Mouse (Mus musculus) neural tube, embryonic 12.5 days (tissue): ENCODE measurements around the gene Cts8. TPM values are rescaled to one million over a fixed set of nuclear protein-coding genes. Genes with fewer than 3 reads are reported as not detected.

Experiments
- ATAC-seq: fragments of 200-750 bp; cut with Nextera tagmentation; 2 replicates; pipeline ENCODE4 v1.8.0; 2017; ENCODE audit warnings: low read depth, mild to moderate bottlenecking, moderate TSS enrichment, moderate library complexity; ENCODE audit not compliant: low FRiP score
- H3K27ac ChIP-seq: fragments of 300-500 bp; sonication (generic); 2 replicates; pipeline ENCODE4 v1.5.1; 2016
- H3K27me3 ChIP-seq: fragments of 300-500 bp; sonication (generic); replicated peaks from 2 replicates; pipeline ENCODE4 v1.6.1; 2016; ENCODE audit warnings: mild to moderate bottlenecking
- H3K36me3 ChIP-seq: fragments of 300-500 bp; sonication (generic); 2 replicates; pipeline ENCODE4 v1.6.1; 2016; ENCODE audit warnings: mild to moderate bottlenecking
- H3K4me1 ChIP-seq: fragments of 300-500 bp; sonication (generic); 2 replicates; pipeline ENCODE4 v1.6.1; 2016
- H3K4me2 ChIP-seq: fragments of 300-500 bp; sonication (generic); replicated peaks from 2 replicates; pipeline ENCODE4 v1.6.1; 2016; ENCODE audit warnings: mild to moderate bottlenecking
- H3K4me3 ChIP-seq: fragments of 300-500 bp; sonication (generic); 2 replicates; pipeline ENCODE4 v1.5.1; 2016
- H3K9ac ChIP-seq: fragments of 300-500 bp; sonication (generic); 2 replicates; pipeline ENCODE4 v1.6.1; 2016; ENCODE audit warnings: mild to moderate bottlenecking
- H3K9me3 ChIP-seq: fragments of 300-500 bp; sonication (generic); 2 replicates; pipeline ENCODE4 v1.6.1; 2016; ENCODE audit warnings: mild to moderate bottlenecking
- WGBS: fragments of 180-500 bp; shearing (Covaris S2); methylation state at CpG from one replicate; pipeline ENCODE4 v1.1.7; 2016; 5-methylcytosine and 5-hydroxymethylcytosine counted together
- polyA plus RNA-seq: library from polyadenylated mRNA; unstranded; fragments of >200 nt; fragmentation: Nextera tagmentation; extraction: Ambion mirVana; gene quantifications from 2 replicates; pipeline ENCODE4 v1.2.1, GENCODE M21; 2016

Gene Cts8
- not detected in 2 replicates for polyA plus RNA-seq

DNA sequence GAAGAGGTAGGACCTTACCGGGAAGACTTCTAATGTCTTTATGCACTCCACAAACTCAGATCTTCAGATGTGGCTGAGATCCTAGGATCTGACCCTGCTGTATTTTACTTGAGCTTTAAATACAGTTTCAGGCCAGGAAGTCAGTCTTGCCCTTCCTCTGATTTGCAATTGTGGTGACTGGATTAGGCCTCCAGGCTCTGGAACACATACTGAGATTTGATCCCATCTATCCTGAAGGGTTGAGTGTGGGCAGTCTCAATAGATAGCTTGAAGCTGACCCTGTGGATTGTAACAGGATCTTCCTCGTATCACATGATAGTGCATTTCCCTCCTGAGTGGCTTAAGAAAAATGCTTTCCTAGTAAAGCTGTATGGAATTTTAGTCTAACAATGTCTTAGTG is at the start of gene Cts8:
TSS of gene Cts8 (minus strand) at position 101 of the 400 bp plus-strand sequence.
- Histone ChIP-seq H3K4me1 (no peaks in the 10 kb centered on the region), H3K9me3 (peaks cover 22% of the 10 kb centered on the region), H3K9ac (no peak within 1 kb of the TSS), H3K36me3 (no peaks in the 10 kb centered on the region), H3K4me2 (no peak within 1 kb of the TSS), H3K27ac (no peak within 1 kb of the TSS), H3K4me3 (no peak within 1 kb of the TSS), H3K27me3 (no peaks in the 10 kb centered on the region)
- 85% methylated on average over 2 of the region's 2 CpGs for WGBS
- no peak for ATAC-seq

- WGBS = 84% methylated on average over 2 of the region's 2 CpGs
- no peaks in the 10 kb centered on the region for H3K36me3 ChIP-seq
These were observed 33.6 kb upstream of the Cts8 start, which contains the start of gene Gm49398 for GRCm38 (mm10) chr13:61288739-61289138. Gene Gm49398, minus strand, starts transcription at chr13:61288839.

DNA sequence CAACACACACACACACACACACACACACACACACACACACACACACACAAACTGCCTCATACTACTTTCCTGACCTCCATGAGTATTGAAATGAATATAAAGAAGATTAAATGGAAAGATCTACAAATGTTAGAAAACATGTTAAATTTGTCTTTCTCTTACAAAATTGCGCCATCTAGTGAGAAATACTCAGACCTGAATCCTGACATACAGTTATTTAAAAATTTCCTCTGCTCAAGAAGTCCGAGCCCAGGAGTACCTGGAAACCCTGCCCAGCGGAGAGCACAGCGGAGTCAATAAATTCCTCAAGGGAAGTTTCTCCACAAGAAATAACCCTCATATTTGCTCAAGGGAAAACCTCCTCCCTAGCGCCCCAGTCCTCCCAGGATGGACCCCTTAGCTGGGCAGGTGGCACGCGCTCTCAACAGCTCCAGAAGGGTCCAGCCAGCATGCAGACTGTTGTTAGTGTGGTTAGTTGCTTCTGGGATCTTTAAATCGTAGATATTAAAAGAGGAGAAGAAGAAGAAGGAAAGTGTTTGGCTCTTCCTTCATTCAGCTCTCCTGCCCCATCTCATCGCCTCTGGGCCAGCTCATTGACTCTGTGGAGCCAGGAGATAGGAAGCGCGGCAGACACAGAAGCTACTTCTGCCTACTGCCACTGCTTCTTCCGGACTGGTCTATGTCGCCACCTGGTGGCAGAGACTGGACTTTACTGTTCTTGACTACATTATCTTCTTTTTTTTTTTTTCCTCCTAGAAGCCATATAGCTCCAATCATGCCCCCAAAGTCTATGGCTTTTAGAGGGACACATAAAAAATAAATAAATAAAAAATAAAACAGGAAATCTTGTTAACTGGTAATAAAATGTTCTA is 13.8 kb downstream of the Cts8 start:
- Histone ChIP-seq H3K4me1 (no peaks in the 10 kb centered on the region), H3K4me3 (no peak overlapping the region), H3K36me3 (no peaks in the 10 kb centered on the region), H3K4me2 (no peak overlapping the region), H3K27me3 (no peaks in the 10 kb centered on the region), H3K27ac (no peak overlapping the region), H3K9ac (no peak overlapping the region), H3K9me3 (peaks cover 9% of the 10 kb centered on the region; the same call in 1 of the 2 replicates)
- WGBS = 58% methylated on average over 13 of the region's 13 CpGs
- ATAC-seq = no peak

More at GRCm38 (mm10) chr13:61288739-61289138, 33.6 kb upstream of the Cts8 start, which contains the start of gene Gm49398:
- Histone ChIP-seq H3K4me2 (no peak within 1 kb of the TSS), H3K4me1 (no peaks in the 10 kb centered on the region), H3K9me3 (peaks cover 28% of the 10 kb centered on the region), H3K27ac (no peak within 1 kb of the TSS), H3K27me3 (no peaks in the 10 kb centered on the region), H3K9ac (no peak within 1 kb of the TSS), H3K4me3 (no peak within 1 kb of the TSS)
- ATAC-seq = no peak

GRCm38 (mm10) chr13:61203310-61203709 is 51.8 kb downstream of the Cts8 start, which contains the start of gene Cts6:
Gene Cts6, minus strand, starts transcription at chr13:61203410.
- H3K9ac ChIP-seq = no peak within 1 kb of the TSS
- WGBS = 88% methylated on average over 3 of the region's 3 CpGs
- H3K27ac ChIP-seq = no peak within 1 kb of the TSS
- peaks cover 32% of the 10 kb centered on the region for H3K9me3 ChIP-seq
- no peak within 1 kb of the TSS for H3K4me2 ChIP-seq
- no peaks in the 10 kb centered on the region for H3K4me1 ChIP-seq
- ATAC-seq = no peak
- H3K27me3 ChIP-seq = no peaks in the 10 kb centered on the region
- H3K4me3 ChIP-seq = no peak within 1 kb of the TSS
- H3K36me3 ChIP-seq = no peaks in the 10 kb centered on the region

Other genes with a start within 250 kb of the Cts8 start
- not detected in 2 replicates for gene Ctsj, start 249.4 kb downstream of the Cts8 start, polyA plus RNA-seq
- gene Ctsq, start 214.7 kb downstream of the Cts8 start, polyA plus RNA-seq = not detected in 2 replicates
- not detected in 2 replicates for gene Ctsr, start 91.1 kb downstream of the Cts8 start, polyA plus RNA-seq
- not detected in 2 replicates for gene Cts6, start 51.9 kb downstream of the Cts8 start, polyA plus RNA-seq
- not detected in 2 replicates for gene Gm49398, start 33.5 kb upstream of the Cts8 start, polyA plus RNA-seq
- gene Cts7, start 102.8 kb upstream of the Cts8 start, polyA plus RNA-seq = not detected in 2 replicates